Mouse (Mus musculus) gastrocnemius, postnatal 25 days (tissue): ENCODE data around the gene Galnt10. TPM values are rescaled to one million over a fixed set of nuclear protein-coding genes. Genes with fewer than 3 reads are reported as not detected.

Experiments
- DNase-seq: peaks from one replicate; pipeline ENCODE4 v3.0.0; 2022
- total RNA-seq, 2 experiments: library from RNA; stranded (reverse); gene quantifications; 1 replicate in 1 of 2; 2 replicates in 1 of 2; pipeline ENCODE4 v1.2.3; 2021

The Galnt10 gene
- total RNA-seq, 2 experiments from 2014 or later: 6.0 to 7.5 TPM

DNA sequence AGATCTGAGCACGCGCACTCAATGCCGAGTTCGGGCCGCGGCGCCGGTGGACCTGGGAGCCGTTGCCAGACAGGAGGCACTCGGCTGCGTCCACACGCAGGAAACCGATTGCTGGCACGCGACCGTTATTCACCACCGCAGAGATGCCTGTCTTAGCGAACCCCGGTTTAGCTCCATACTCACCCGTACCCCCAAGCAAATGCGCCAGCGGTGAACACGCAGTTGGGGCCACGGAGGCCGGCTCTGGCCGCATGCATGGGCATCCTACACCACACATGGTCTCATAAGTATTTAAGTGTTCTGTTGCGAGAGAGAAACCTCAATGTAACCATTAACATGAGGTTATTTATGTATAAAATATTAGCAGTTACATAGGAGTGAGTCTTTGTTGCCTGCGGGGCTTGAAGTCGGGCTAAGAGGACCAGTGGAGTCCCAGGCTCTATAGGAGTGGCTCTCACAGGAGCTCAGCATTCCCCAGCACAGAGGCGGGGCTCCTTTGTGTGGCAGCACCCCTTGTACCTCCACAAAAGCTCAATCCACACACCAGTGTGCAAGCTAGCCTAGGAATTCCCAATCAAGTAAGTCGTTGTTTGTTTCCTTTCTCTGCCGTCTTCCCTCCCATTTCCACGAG is 182.8 kb downstream of the Galnt10 start:
- DNase-seq: no peak

GRCm38 (mm10) chr11:57828955-57829870 is 184.0 kb downstream of the Galnt10 start:
- DNase-seq: no peak

DNA sequence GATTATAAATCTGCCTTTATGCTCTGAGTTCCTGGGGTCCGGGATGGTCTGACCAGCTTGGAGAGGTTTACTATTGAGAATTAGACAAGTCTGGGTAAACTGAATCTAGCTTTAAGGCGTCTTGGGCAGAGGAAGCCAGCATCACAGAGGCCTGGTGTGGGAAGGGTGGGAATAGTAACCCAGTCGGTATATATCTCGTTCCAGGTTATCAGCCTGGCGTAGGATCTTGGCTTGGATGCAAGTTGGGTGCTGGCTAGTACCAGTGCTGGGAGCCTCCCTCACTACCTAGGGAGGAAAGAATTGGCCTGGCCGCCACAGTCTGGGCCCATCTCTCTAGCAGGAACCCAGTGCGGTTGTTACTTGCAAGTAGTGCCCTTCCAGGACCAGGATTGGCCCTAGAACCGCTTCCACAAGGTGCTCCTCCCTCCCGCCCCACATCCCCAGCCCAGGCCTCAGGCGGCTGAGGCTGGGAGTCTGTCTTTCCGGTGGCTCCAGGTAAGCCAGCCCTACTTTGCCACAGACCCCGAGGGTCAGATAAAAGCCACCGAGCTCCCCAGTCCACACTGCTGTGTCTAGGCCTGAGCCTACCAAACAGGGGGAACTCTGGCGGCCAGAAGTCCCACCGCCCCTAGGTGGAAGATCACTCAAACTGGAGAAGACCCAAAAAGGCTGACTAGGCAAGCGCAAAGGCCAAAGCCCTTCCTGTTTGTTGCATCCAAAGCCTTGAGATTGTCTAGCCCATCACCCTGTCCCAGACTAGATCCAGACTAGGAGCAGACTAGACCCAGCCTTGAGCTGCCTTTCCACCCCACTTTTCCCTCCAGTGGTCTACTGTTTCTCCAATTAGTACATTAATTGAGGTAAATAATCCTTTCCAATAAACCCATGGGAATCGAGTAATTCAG is 184.9 kb downstream of the Galnt10 start:
- no peak for DNase-seq

DNA sequence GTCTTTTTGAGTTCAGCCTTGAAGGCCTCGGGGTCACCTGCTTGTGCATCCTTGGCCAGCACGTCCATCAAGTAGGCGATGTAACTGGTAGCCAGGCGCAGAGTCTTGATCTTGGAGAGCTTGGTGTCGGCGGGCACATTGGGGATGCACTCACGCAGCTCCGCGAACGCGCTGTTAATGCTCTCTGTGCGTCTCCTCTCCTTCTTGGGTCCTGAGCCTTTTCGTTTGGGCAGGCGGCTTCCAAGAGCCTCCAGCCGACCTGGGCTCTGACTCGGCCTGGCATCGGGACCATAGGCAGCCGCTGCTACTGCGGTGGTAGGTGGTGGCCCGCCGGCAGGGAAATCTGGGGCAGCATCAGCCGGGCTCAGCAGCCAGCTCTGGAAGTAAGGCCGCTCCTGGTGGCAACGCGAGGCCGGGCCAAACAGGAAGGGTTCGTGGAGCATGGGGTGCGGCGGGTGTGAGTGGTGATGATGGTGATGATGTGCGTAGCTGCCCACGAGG is 186.1 kb downstream of the Galnt10 start:
- no peak for DNase-seq

DNA sequence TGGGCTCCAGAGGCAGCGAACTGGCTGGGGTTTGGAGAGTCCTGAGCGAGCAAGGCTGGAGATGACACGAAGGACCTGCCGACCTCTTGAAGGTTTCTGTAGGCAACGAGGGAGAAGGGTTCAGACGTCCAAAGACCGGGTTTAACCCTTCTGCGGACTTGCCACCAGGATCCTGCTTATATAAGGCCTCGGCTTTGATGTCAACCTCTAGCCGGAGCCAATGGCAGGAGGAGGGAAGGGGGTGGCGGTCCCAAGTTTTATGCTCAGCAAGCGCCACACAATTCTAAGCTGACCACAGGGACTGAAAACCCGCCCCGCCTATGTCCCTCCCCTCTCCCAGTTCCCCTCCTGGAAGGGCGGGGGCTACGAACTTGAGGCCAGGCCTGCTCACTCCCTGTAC is 186.6 kb downstream of the Galnt10 start:
- no peak for DNase-seq

DNA sequence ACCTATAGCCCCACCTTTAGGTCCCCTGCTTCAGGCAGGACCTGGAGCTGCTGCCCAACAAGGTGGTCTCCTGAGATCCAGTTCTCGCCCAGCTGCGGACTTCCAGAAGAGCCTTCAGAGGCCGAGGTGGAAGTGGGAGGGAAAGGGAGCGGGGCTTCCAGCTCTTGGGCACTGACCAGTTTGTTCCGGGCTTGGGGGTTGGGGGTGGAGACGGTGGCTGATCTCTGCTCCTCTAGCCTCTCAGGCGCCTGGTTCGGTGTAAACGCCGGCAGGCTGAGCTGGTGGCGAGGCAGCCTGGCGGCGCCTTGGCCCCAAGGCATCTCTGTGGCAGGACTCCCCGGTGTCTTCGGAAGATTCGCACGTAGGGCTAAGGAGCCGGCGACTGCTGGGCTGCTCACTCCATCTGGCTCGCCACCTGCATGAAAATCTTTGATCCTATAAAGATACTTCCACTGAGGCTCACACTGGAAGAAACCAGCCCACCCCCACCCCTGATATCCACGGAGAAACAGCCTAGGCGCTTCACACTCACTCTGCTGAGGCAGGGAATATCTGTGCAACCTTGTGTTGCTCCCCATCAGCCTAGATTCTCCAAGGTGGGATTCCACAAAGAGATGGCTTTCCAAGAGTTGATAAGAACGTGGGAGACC is 187.4 kb downstream of the Galnt10 start, which contains the start of gene Hand1:
TSS of gene Hand1 (minus strand) at position 267 of the 650 bp plus-strand sequence.
- no peak for DNase-seq

DNA sequence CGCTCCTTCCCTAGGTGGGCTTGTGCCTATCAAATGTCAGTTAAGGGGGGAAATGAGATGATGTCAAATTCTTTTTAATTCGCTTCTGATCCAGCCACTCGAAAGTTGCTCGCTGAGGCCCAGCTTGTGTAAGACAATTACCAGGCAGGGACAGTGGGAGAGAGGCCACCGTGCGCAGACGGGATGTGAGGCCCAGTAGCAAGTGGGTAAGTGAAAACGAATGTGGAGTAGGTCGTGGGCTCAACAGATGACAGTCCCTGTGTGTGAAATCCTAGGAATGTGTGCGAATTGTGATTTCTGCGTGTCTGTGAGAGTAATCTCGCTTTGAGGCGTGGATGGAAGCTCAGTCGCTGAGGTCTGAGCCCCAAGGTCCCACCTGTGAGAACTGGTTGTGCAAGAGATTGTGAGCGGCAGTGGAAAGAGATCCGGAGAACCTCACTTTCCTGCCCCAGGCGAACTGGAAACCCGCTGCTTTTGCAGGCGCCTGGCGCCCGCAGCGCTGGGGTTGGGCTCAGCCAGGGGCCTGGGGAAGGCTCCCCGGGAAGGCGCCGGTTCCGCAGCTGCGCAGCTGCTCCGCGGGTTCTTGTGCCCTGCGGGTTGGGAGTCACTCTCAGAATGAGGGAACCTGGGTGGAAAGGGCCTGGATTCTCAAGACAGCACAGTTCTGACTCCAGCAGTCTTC is 188.2 kb downstream of the Galnt10 start:
- DNase-seq: no peak

GRCm38 (mm10) chr11:57834031-57834430 is 188.8 kb downstream of the Galnt10 start:
- no peak for DNase-seq

DNA sequence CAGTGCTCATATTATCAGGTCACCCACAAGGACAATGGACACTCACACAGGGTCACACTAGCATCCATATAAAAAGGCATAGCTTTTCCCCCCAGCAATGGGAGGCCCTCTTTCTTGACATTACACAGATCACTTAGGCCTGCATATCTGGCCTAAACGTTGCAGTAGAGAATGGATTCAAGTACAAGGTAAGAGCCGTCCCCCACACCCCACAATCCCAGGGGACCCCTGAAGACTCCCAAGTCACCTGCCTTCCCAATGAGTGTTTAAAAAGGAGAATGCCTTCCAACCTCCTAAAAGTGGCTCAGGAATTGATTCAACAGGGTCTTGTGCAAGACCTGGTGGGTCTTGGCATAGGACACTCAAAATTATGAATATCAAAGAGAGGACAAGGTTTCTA is 190.1 kb downstream of the Galnt10 start:
- no peak for DNase-seq

GRCm38 (mm10) chr11:57835931-57836330 is 190.7 kb downstream of the Galnt10 start:
- no peak for DNase-seq

DNA sequence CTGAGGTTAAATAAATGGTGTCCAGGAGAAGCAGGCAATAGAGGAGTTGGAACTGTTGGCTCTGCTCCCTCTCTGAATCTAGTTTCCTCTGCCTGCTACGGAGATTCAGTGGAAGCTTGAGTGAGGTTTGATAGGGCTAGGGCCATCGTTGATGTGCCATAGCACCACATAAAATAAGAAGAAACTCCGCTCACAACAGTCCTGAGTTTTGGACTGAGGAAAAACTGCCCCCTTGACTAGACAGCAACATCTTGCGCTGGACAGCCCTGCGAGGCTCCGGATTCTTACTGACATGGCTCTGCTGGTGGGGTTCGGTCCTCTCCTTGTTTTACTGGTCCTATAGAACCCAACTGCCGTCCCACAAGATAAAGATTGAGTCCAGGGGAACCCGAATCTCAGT is 191.2 kb downstream of the Galnt10 start:
- no peak for DNase-seq

Other genes starting within 250 kb of the Galnt10 start
- gene Fam114a2, start 126.8 kb upstream of the Galnt10 start, total RNA-seq: 10 to 100 TPM; 45.8 to 46.8 TPM
- 1 to 10 TPM; 7.2 to 9.1 TPM for gene Mfap3, start 126.8 kb upstream of the Galnt10 start, total RNA-seq
- gene Sap30l, start 156.2 kb downstream of the Galnt10 start, total RNA-seq: 10 to 100 TPM; 30.4 to 31.6 TPM
- not detected for gene Hand1, start 187.4 kb downstream of the Galnt10 start, total RNA-seq